Mouse (Mus musculus) frontal cortex, adult (tissue): ENCODE data around the gene Pla2g2d.
"Not testable (repeated sequence)": the region's sequence is repeated elsewhere in the genome, so short reads cannot be mapped to it uniquely, and the experiment has no call there.

Experiments used
- ATAC-seq: cut with Nextera tagmentation; 2 replicates; pipeline ENCODE4 v1.9.2; 2017; ENCODE audit warnings: mild to moderate bottlenecking, moderate library complexity, mixed read lengths; ENCODE audit not compliant: low TSS enrichment

The Pla2g2d gene

GRCm38 (mm10) chr4:138780300-138780699 is 4.8 kb downstream of the Pla2g2d start:
- no peak for ATAC-seq

- ATAC-seq: peak; percentile 71; the same call in 1 of the 2 replicates
Measured at GRCm38 (mm10) chr4:138782098-138782497, 6.6 kb downstream of the Pla2g2d start.

GRCm38 (mm10) chr4:138785721-138786120 is 10.2 kb downstream of the Pla2g2d start:
- 0 out of 2 replicates have a peak, but pooled peaks have one; percentile 3 for ATAC-seq

- 0 out of 2 replicates have a peak, but pooled peaks have one; percentile 36 for ATAC-seq
Measured at GRCm38 (mm10) chr4:138786141-138786540, 10.6 kb downstream of the Pla2g2d start.

- no peak for ATAC-seq
Measured at GRCm38 (mm10) chr4:138788381-138788780, 12.8 kb downstream of the Pla2g2d start.

- no peak for ATAC-seq
Measured at GRCm38 (mm10) chr4:138791452-138791851, 15.9 kb downstream of the Pla2g2d start.

GRCm38 (mm10) chr4:138792599-138792998 is 17.1 kb downstream of the Pla2g2d start:
- no peak for ATAC-seq

- ATAC-seq: peak; percentile 56; the same call in 1 of the 2 replicates
Measured at GRCm38 (mm10) chr4:138793276-138793675, 17.7 kb downstream of the Pla2g2d start.

GRCm38 (mm10) chr4:138794344-138794743 is 18.8 kb downstream of the Pla2g2d start:
- no peak for ATAC-seq

- ATAC-seq: no peak
Measured at GRCm38 (mm10) chr4:138796513-138797216, 21.1 kb downstream of the Pla2g2d start.

- ATAC-seq: peak; percentile 28
Measured at GRCm38 (mm10) chr4:138797217-138797570, 21.7 kb downstream of the Pla2g2d start.

- no peak for ATAC-seq
Measured at GRCm38 (mm10) chr4:138800134-138800744, 24.7 kb downstream of the Pla2g2d start.

GRCm38 (mm10) chr4:138801631-138802030 is 26.1 kb downstream of the Pla2g2d start:
- ATAC-seq: peak; percentile 82

GRCm38 (mm10) chr4:138802917-138803316 is 27.4 kb downstream of the Pla2g2d start:
- ATAC-seq: no peak

- no peak for ATAC-seq
Measured at GRCm38 (mm10) chr4:138805248-138805647, 29.7 kb downstream of the Pla2g2d start.

GRCm38 (mm10) chr4:138806160-138806559 is 30.6 kb downstream of the Pla2g2d start:
- ATAC-seq: no peak

- no peak for ATAC-seq
Measured at GRCm38 (mm10) chr4:138806920-138807541, 31.5 kb downstream of the Pla2g2d start.

- no peak for ATAC-seq
Measured at GRCm38 (mm10) chr4:138816166-138816565, 40.6 kb downstream of the Pla2g2d start.

GRCm38 (mm10) chr4:138817736-138818135 is 42.2 kb downstream of the Pla2g2d start:
- ATAC-seq: no peak

- ATAC-seq: no peak
Measured at GRCm38 (mm10) chr4:138819101-138819500, 43.6 kb downstream of the Pla2g2d start.

- ATAC-seq: no peak
Measured at GRCm38 (mm10) chr4:138821036-138821435, 45.5 kb downstream of the Pla2g2d start.

GRCm38 (mm10) chr4:138824161-138824560 is 48.6 kb downstream of the Pla2g2d start:
- not testable (repeated sequence) for ATAC-seq

GRCm38 (mm10) chr4:138824660-138825059 is 49.1 kb downstream of the Pla2g2d start:
- no peak for ATAC-seq
